Mouse (Mus musculus): ENCODE data around the gene Gipc3.

DNA sequence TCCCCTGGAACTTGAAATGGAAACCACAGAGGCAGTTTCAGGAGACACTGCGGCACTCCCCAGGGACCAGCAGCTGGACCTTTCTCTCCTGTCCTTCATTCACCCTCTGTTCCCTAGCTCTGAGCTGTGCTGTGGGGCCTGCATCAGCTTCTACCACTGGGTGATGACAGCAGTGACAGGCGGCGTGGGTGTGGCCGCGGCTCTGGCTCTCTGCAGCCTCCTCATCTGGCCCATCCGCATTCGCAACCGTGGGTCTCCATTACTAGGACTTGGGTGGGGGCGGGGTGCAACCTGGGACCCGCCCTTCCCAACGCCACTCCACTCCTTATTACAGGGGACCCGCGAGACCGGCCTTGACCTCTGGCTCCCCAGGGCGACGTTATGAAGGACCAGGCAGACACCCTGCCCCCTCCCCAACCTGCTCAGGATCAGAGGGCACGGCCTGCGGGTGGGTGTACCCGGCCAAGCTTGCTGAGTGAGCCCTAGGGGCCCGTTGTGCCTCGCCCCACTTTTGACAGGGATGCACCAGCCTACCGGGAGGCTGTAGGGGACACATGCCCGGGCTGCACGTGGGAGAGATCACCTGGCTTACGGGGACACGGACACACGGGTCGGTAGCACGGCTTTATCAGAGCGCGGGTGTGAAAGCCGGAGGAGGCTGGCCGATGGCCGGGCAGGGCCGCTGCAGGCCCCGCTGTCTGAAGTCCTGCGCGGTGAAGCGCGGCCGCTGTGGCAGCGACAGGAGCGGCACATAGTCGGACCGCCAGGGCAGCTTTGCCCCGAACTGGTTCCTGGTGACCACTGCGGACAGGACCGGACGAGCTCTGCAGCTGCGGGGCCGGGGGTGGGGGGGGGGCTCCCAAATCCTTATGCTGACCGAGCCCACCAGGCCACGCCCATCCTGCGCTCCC, 20.6 kb upstream of the Gipc3 start:
- TF ChIP-seq GATA1 (IDR thresholded peaks at IDR 0.05; ENCODE audit: low read length) (no peak), TAL1 (IDR thresholded peaks at IDR 0.05; ENCODE audit: low read length) (no peak)
